Mouse (Mus musculus): ENCODE data around the gene Gm17660. TPM values are rescaled to one million over a fixed set of nuclear protein-coding genes. Genes with fewer than 3 reads are reported as not detected.
A peak's percentile ranks its signal among the peaks of the same experiment; 100 is the strongest.

Gm17660 gene
- polyA plus RNA-seq, 1 experiment from 2014 or later: not detected

GRCm38 (mm10) chr5:104052956-104053355 is 24.5 kb downstream of the Gm17660 start:
- Histone ChIP-seq H3K27me3 (ENCODE audit: control insufficient read depth, insufficient read depth, low read depth, low read length) (no peaks in the 10 kb centered on the region), H3K4me1 (ENCODE audit: control insufficient read depth, insufficient read depth, low read length) (peaks cover 4% of the 10 kb centered on the region; the same call in 1 of the 2 replicates), H3K4me2 (ENCODE audit: low read length) (no peak overlapping the region), H3K9me3 (replicated peaks; ENCODE audit: control insufficient read depth, low read length, poor library complexity, severe bottlenecking) (no peaks in the 10 kb centered on the region; the same call in 1 of the 2 replicates), H3K9ac (ENCODE audit: low read depth, low read length) (no peak overlapping the region), H3K27ac (ENCODE audit: low read length) (no peak overlapping the region), H3K4me3 (ENCODE audit: low read depth, low read length) (no peak overlapping the region), H3K36me3 (ENCODE audit: control insufficient read depth, insufficient read depth, low read length) (peaks cover 17% of the 10 kb centered on the region)
- WGBS: 56% methylated on average over 8 of the region's 8 CpGs
- no peak for ATAC-seq

- no peak for ATAC-seq
- no peaks in the 10 kb centered on the region for H3K27me3 ChIP-seq (ENCODE audit: control insufficient read depth, insufficient read depth, low read depth, low read length)
- H3K27ac ChIP-seq (ENCODE audit: low read length): no peak overlapping the region
- H3K36me3 ChIP-seq (ENCODE audit: control insufficient read depth, insufficient read depth, low read length): peaks cover 17% of the 10 kb centered on the region
- peaks cover 14% of the 10 kb centered on the region for H3K4me1 ChIP-seq (ENCODE audit: control insufficient read depth, insufficient read depth, low read length)
- 58% methylated on average over 4 of the region's 4 CpGs for WGBS
- H3K9me3 ChIP-seq (replicated peaks; ENCODE audit: control insufficient read depth, low read length, poor library complexity, severe bottlenecking): no peaks in the 10 kb centered on the region; the same call in 1 of the 2 replicates
- H3K4me3 ChIP-seq (ENCODE audit: low read depth, low read length): peak overlapping the region; percentile 82
- peak overlapping the region; percentile 65 for H3K4me2 ChIP-seq (ENCODE audit: low read length)
- H3K9ac ChIP-seq (ENCODE audit: low read depth, low read length): 0 out of 2 replicates have a peak overlapping the region, but pooled peaks have one; percentile 89
These were observed 29.3 kb downstream of the Gm17660 start for GRCm38 (mm10) chr5:104048139-104048538.

GRCm38 (mm10) chr5:104047200-104048105 is 30.0 kb downstream of the Gm17660 start:
- H3K9ac ChIP-seq (ENCODE audit: low read depth, low read length): peak overlapping the region; percentile 89
- peak overlapping the region; percentile 65 for H3K4me2 ChIP-seq (ENCODE audit: low read length)
- peaks cover 17% of the 10 kb centered on the region for H3K36me3 ChIP-seq (ENCODE audit: control insufficient read depth, insufficient read depth, low read length)
- H3K27ac ChIP-seq (ENCODE audit: low read length): peak overlapping the region; percentile 81
- 13% methylated on average over 19 of the region's 19 CpGs for WGBS
- H3K4me3 ChIP-seq (ENCODE audit: low read depth, low read length): peak overlapping the region; percentile 82
- peaks cover 14% of the 10 kb centered on the region for H3K4me1 ChIP-seq (ENCODE audit: control insufficient read depth, insufficient read depth, low read length)
- no peaks in the 10 kb centered on the region; the same call in 1 of the 2 replicates for H3K9me3 ChIP-seq (replicated peaks; ENCODE audit: control insufficient read depth, low read length, poor library complexity, severe bottlenecking)
- peak; percentile 33; the same call in 1 of the 2 replicates for ATAC-seq
- H3K27me3 ChIP-seq (ENCODE audit: control insufficient read depth, insufficient read depth, low read depth, low read length): no peaks in the 10 kb centered on the region

- ATAC-seq: peak; percentile 99
- Histone ChIP-seq H3K4me3 (ENCODE audit: low read depth, low read length) (peak within 1 kb of the TSS; percentile 82), H3K27me3 (ENCODE audit: control insufficient read depth, insufficient read depth, low read depth, low read length) (no peaks in the 10 kb centered on the region), H3K4me1 (ENCODE audit: control insufficient read depth, insufficient read depth, low read length) (peaks cover 14% of the 10 kb centered on the region), H3K27ac (ENCODE audit: low read length) (peak within 1 kb of the TSS; percentile 81), H3K4me2 (ENCODE audit: low read length) (peak within 1 kb of the TSS; percentile 65), H3K36me3 (ENCODE audit: control insufficient read depth, insufficient read depth, low read length) (peaks cover 8% of the 10 kb centered on the region), H3K9me3 (replicated peaks; ENCODE audit: control insufficient read depth, low read length, poor library complexity, severe bottlenecking) (no peaks in the 10 kb centered on the region; the same call in 1 of the 2 replicates), H3K9ac (ENCODE audit: low read depth, low read length) (peak within 1 kb of the TSS; percentile 89)
- WGBS: 4% methylated on average over 90 of the region's 90 CpGs
These were observed 30.9 kb downstream of the Gm17660 start, which contains the start of gene Nudt9 for GRCm38 (mm10) chr5:104046256-104047199. Nudt9 (plus strand) TSS chr5:104046306.

- H3K9ac ChIP-seq (ENCODE audit: low read depth, low read length): no peak overlapping the region
- whole genome bisulfite sequencing: 41% methylated on average over 2 of the region's 2 CpGs
- H3K27me3 ChIP-seq (ENCODE audit: control insufficient read depth, insufficient read depth, low read depth, low read length): no peaks in the 10 kb centered on the region
- no peak for ATAC-seq
- H3K4me3 ChIP-seq (ENCODE audit: low read depth, low read length): no peak overlapping the region
- no peaks in the 10 kb centered on the region for H3K36me3 ChIP-seq (ENCODE audit: control insufficient read depth, insufficient read depth, low read length)
- peaks cover 14% of the 10 kb centered on the region for H3K4me1 ChIP-seq (ENCODE audit: control insufficient read depth, insufficient read depth, low read length)
- no peak overlapping the region for H3K27ac ChIP-seq (ENCODE audit: low read length)
- H3K9me3 ChIP-seq (replicated peaks; ENCODE audit: control insufficient read depth, low read length, poor library complexity, severe bottlenecking): no peaks in the 10 kb centered on the region
- no peak overlapping the region for H3K4me2 ChIP-seq (ENCODE audit: low read length)
These were observed 33.7 kb downstream of the Gm17660 start for GRCm38 (mm10) chr5:104043704-104044103.

- Histone ChIP-seq H3K36me3 (ENCODE audit: control insufficient read depth, insufficient read depth, low read length) (no peaks in the 10 kb centered on the region), H3K4me1 (ENCODE audit: control insufficient read depth, insufficient read depth, low read length) (peaks cover 9% of the 10 kb centered on the region), H3K9ac (ENCODE audit: low read depth, low read length) (no peak overlapping the region), H3K27me3 (ENCODE audit: control insufficient read depth, insufficient read depth, low read depth, low read length) (no peaks in the 10 kb centered on the region), H3K4me3 (ENCODE audit: low read depth, low read length) (no peak overlapping the region), H3K9me3 (replicated peaks; ENCODE audit: control insufficient read depth, low read length, poor library complexity, severe bottlenecking) (no peaks in the 10 kb centered on the region), H3K27ac (ENCODE audit: low read length) (no peak overlapping the region), H3K4me2 (ENCODE audit: low read length) (no peak overlapping the region)
- WGBS: 97% methylated on average over 2 of the region's 2 CpGs
- no peak for ATAC-seq
These were observed 34.5 kb downstream of the Gm17660 start for GRCm38 (mm10) chr5:104042906-104043305.

GRCm38 (mm10) chr5:104039154-104039932 is 38.1 kb downstream of the Gm17660 start:
- no peaks in the 10 kb centered on the region for H3K27me3 ChIP-seq (ENCODE audit: control insufficient read depth, insufficient read depth, low read depth, low read length)
- no peak for ATAC-seq
- no peak overlapping the region for H3K27ac ChIP-seq (ENCODE audit: low read length)
- H3K36me3 ChIP-seq (ENCODE audit: control insufficient read depth, insufficient read depth, low read length): no peaks in the 10 kb centered on the region
- H3K4me3 ChIP-seq (ENCODE audit: low read depth, low read length): no peak overlapping the region
- no peaks in the 10 kb centered on the region for H3K9me3 ChIP-seq (replicated peaks; ENCODE audit: control insufficient read depth, low read length, poor library complexity, severe bottlenecking)
- WGBS: 74% methylated on average over 6 of the region's 6 CpGs
- no peak overlapping the region for H3K4me2 ChIP-seq (ENCODE audit: low read length)
- H3K9ac ChIP-seq (ENCODE audit: low read depth, low read length): no peak overlapping the region
- no peaks in the 10 kb centered on the region for H3K4me1 ChIP-seq (ENCODE audit: control insufficient read depth, insufficient read depth, low read length)

GRCm38 (mm10) chr5:104036686-104037085 is 40.7 kb downstream of the Gm17660 start:
- H3K9me3 ChIP-seq (replicated peaks; ENCODE audit: control insufficient read depth, low read length, poor library complexity, severe bottlenecking): no peaks in the 10 kb centered on the region
- no peak for ATAC-seq
- H3K27me3 ChIP-seq (ENCODE audit: control insufficient read depth, insufficient read depth, low read depth, low read length): no peaks in the 10 kb centered on the region
- H3K9ac ChIP-seq (ENCODE audit: low read depth, low read length): no peak overlapping the region
- no peak overlapping the region for H3K27ac ChIP-seq (ENCODE audit: low read length)
- H3K4me2 ChIP-seq (ENCODE audit: low read length): no peak overlapping the region
- H3K4me1 ChIP-seq (ENCODE audit: control insufficient read depth, insufficient read depth, low read length): no peaks in the 10 kb centered on the region
- no peaks in the 10 kb centered on the region for H3K36me3 ChIP-seq (ENCODE audit: control insufficient read depth, insufficient read depth, low read length)
- no peak overlapping the region for H3K4me3 ChIP-seq (ENCODE audit: low read depth, low read length)
- 91% methylated on average over 1 of the region's 1 CpGs for WGBS

All from midbrain, embryonic 16.5 days (tissue).